Mouse (Mus musculus) left cerebral cortex, adult 2 months (tissue): Measurements from ENCODE around the gene Zfp646. TPM values are rescaled to one million over a fixed set of nuclear protein-coding genes. Genes with fewer than 3 reads are reported as not detected.

Experiments used
- DNase-seq, 2 experiments: peaks; one replicate each; pipeline ENCODE4 v3.0.0; 2021 to 2022; ENCODE audit warnings: low spot score in 2 of 2, mixed read lengths in 1 of 2; ENCODE audit errors: extremely low spot score in 1 of 2
- H3K27ac ChIP-seq: fragments of 200-600 bp; 2 replicates; pipeline ENCODE4 v1.8.1; 2022
- H3K4me3 ChIP-seq: fragments of 200-600 bp; 2 replicates; pipeline ENCODE4 v1.8.1; 2022
- CTCF ChIP-seq: fragments of 200-600 bp; IDR thresholded peaks from 2 replicates; pipeline ENCODE4 v1.8.1; 2022; ENCODE audit warnings: antibody characterized with exemption, mild to moderate bottlenecking, moderate library complexity
- intact Hi-C: fragments of 180-260 bp; cut with DNase I; formaldehyde crosslinking; loops from one replicate; pipeline ENCODE4 v1.15.1; 2025
- total RNA-seq, 2 experiments: library from RNA; stranded (reverse); gene quantifications; 2 replicates each; pipeline ENCODE4 v1.2.3; 2021

Gene Zfp646
- total RNA-seq, 2 experiments from 2014 or later: 34.2 to 34.6 TPM

DNA sequence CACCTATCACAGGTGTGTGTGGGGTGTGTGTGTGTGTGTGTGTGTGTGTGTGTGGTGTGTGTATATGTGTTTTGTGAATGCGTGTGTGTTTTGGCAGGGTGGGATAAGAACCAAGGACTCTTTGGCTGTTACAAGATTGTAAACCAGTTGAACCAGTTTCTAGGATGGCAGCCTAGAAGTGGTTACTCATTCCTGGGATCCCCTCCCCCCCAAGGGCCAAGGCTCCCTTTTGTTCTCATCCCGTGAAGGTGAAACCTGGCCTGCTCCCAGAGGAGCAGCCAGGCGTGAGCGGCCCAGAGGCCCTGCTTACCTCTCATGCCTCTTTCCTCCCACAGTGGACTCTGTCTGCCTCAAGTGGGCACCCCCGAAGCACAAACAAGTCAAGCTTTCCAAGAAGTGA is 49.2 kb downstream of the Zfp646 start:
- DNase-seq: no peak
- Histone ChIP-seq H3K27ac (no peak overlapping the region), H3K4me3 (no peak overlapping the region)
- TF ChIP-seq CTCF: no peak
- intact Hi-C loops: no loop called here

- Histone ChIP-seq H3K4me3 (no peak overlapping the region), H3K27ac (no peak overlapping the region)
- no peak for DNase-seq
- TF ChIP-seq CTCF: no peak
- intact Hi-C loops: no loop called here
Observed at GRCm38 (mm10) chr7:127926066-127926465, 50.0 kb downstream of the Zfp646 start.

GRCm38 (mm10) chr7:127926846-127927245 is 50.8 kb downstream of the Zfp646 start:
- H3K4me3 ChIP-seq: no peak overlapping the region
- intact Hi-C loops: no loop called here
- no peak overlapping the region for H3K27ac ChIP-seq
- no peak for DNase-seq
- TF ChIP-seq CTCF: no peak

- Histone ChIP-seq H3K27ac (no peak overlapping the region), H3K4me3 (no peak overlapping the region)
- TF ChIP-seq CTCF: no peak
- DNase-seq: no peak
- intact Hi-C loops: no loop called here
Observed at GRCm38 (mm10) chr7:127927726-127928125, 51.7 kb downstream of the Zfp646 start.

GRCm38 (mm10) chr7:127928596-127928995 is 52.6 kb downstream of the Zfp646 start:
- H3K4me3 ChIP-seq: no peak overlapping the region
- intact Hi-C loops: no loop called here
- no peak; the same call in 1 of the 2 replicates for TF ChIP-seq CTCF
- no peak overlapping the region for H3K27ac ChIP-seq
- DNase-seq: no peak

GRCm38 (mm10) chr7:127929923-127930322 is 53.9 kb downstream of the Zfp646 start, which contains the start of gene Prss8:
TSS of gene Prss8 (minus strand) at chr7:127930104.
- no peak within 1 kb of the TSS for H3K27ac ChIP-seq
- H3K4me3 ChIP-seq: no peak within 1 kb of the TSS
- no peak for TF ChIP-seq CTCF
- no peak for DNase-seq
- intact Hi-C loops: no loop called here

DNA sequence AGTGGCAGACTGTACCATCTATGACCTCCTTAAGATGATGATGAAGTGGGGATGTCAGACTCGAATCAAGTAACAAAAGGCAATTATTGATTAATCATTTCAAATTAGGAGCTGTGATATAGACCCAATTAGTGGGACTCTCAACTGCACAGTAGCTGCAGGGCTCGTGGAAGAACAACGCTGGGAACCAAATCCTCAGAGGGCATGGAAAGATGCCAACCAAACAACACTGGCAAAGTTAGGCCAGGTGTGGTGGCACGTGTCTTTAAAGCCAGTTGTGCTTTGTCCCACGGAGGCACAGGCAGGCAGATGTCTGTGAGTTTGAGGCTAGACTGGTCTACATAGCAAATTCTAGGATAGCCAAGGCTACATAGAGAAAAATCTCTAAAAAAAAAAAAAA is 54.6 kb downstream of the Zfp646 start:
- TF ChIP-seq CTCF: no peak
- Histone ChIP-seq H3K27ac (no peak overlapping the region), H3K4me3 (no peak overlapping the region)
- intact Hi-C loops: no loop called here
- DNase-seq: no peak

GRCm38 (mm10) chr7:127931351-127932135 is 55.5 kb downstream of the Zfp646 start:
- intact Hi-C loops: no loop called here
- no peak for DNase-seq
- Histone ChIP-seq H3K27ac (no peak overlapping the region), H3K4me3 (no peak overlapping the region)
- no peak for TF ChIP-seq CTCF

DNA sequence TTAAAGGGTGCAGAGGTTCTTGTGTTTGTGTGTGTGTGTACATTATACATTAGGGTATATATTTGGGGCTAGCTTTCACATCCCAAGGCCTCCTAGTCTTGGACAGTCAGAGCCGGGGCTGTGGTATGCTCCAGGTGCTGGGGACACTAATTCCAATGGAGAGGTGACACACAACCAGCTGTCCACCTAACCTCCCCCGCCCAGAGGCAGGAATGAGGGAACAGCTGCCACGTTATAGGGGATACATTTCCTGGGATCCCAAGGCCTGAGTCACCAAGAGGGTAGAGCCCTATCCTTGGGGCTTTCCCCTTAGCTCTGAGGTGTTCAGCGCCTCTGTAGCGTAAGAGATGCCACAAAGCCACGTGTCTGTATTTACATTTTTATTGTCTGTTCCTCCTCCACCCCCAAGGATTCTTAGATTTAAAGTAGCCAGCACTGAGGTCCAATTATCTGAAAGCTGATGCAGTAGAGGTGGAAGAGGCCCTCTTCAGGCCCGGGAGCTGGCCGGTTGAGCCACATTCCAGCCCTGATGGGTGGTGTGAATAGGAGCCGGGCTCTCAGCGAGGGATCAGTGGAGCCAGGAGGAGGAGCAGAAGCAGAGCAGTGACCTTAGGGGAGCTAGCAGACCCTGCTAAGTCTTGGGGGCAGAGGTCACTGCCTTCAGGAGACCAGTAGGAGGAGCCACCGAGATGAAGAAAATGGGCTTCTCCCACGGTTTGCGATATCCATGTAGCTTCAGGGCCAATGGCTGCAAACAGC is 56.4 kb downstream of the Zfp646 start:
- intact Hi-C loops: no loop called here
- Histone ChIP-seq H3K4me3 (no peak overlapping the region), H3K27ac (no peak overlapping the region)
- no peak for TF ChIP-seq CTCF
- no peak for DNase-seq

DNA sequence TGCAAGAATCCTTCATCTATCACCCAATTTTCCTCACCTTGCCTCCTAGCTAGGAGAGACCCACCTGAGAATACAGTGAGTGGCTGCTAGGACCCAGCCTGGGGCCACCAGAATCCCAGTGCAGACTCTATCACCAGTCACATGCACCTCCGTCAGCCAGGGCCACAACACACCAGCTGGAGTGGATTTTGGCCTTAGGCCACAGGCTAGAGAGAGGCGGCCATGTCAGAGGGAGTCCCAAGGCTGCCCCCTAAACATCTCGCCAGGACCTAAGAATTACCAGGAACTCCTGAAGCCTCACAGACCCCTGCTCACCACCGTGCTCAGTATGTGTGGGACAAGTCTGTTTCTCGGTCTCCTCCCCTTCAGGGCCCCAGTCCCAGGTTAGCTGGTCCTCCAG is 58.1 kb downstream of the Zfp646 start:
- intact Hi-C loops: loop anchor here (2.0 kb wide), 1 partner anchor 21 kb away; the partner anchor contains the start of gene Kat8
- DNase-seq: no peak
- TF ChIP-seq CTCF: no peak
- no peak overlapping the region for H3K27ac ChIP-seq
- no peak overlapping the region for H3K4me3 ChIP-seq

DNA sequence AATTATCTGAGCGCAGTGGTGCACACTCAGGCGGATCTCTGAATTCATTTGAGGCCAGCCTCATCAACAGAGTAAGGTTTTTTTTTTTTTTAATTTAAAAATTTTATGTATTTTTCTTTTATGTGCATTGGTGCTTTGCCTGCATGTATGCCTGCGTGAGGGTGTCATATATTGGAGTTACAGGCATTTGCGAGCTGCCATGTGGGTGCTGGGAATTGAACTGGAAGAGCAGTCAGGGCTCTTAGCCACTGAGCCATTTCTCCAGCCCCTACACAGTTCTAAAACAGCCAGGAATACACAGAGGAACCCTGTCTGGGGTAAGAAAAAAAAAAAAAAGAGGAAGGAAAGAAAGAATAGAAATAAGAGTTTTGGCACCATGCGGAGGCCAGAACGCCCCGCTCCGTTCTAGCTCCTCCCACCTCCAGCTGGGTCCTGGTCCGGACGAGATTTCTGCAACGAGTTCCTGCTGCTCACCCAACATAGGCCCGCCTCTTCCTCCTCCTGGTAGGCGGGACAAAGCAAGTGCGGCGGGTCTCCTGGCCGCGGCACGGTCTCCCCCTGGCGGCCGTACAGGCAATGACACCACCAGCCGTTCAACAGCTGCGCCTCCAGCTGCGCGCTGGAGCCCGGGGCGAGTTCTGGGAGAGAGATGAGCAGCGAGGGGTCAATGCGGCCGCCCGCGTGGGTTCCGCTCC is 59.2 kb downstream of the Zfp646 start:
- intact Hi-C loops: loop anchor here (1.0 to 2.0 kb wide), 2 partner anchors 22 to 32 kb away; partner anchors contain the start of genes Fus and Kat8
- peak; percentile 99 for TF ChIP-seq CTCF
- DNase-seq: peak; percentile 95
- peak overlapping the region; percentile 94 for H3K4me3 ChIP-seq
- H3K27ac ChIP-seq: peak overlapping the region; percentile 94

Other genes with a start within 250 kb of the Zfp646 start
- gene Bcl7c, start 167.3 kb upstream of the Zfp646 start, total RNA-seq: 10 to 100 TPM; 32.7 to 39.9 TPM
- 1 to 10 TPM; 2.8 to 3.8 TPM for gene Ctf1, start 163.5 kb upstream of the Zfp646 start, total RNA-seq
- gene Ctf2, start 144.1 kb upstream of the Zfp646 start, total RNA-seq: not detected
- gene Fbxl19, start 131.7 kb upstream of the Zfp646 start, total RNA-seq: 10 to 100 TPM; 72.4 to 81.5 TPM
- 10 to 100 TPM; 19.8 to 21.8 TPM for gene Orai3, start 106.4 kb upstream of the Zfp646 start, total RNA-seq
- 10 to 100 TPM; 48.8 to 55.2 TPM for gene Setd1a, start 99.6 kb upstream of the Zfp646 start, total RNA-seq
- gene Gm49388, start 90.6 kb upstream of the Zfp646 start, total RNA-seq: 1 to 10 TPM; 4.2 to 4.3 TPM
- 1 to 10 TPM; 4.2 to 4.5 TPM for gene Hsd3b7, start 75.6 kb upstream of the Zfp646 start, total RNA-seq
- gene Stx4a, start 51.9 kb upstream of the Zfp646 start, total RNA-seq: 10 to 100 TPM; 85.7 to 98.9 TPM
- gene Stx1b, start 51.7 kb upstream of the Zfp646 start, total RNA-seq: 100 to 1,000 TPM; 449 to 456 TPM
- gene Zfp668, start 607 bp downstream of the Zfp646 start, total RNA-seq: 10 to 100 TPM; 23.3 to 24.1 TPM
- gene Prss53, start 14.7 kb downstream of the Zfp646 start, total RNA-seq: 1 to 10 TPM; 2.1 to 2.8 TPM
- gene Gm21974, start 19.2 kb downstream of the Zfp646 start, total RNA-seq: not detected
- gene Vkorc1, start 19.4 kb downstream of the Zfp646 start, total RNA-seq: 10 to 100 TPM; 22.0 to 23.4 TPM
- gene Bckdk, start 27.9 kb downstream of the Zfp646 start, total RNA-seq: 10 to 100 TPM; 38.5 to 39.9 TPM
- 10 to 100 TPM; 34.7 to 35.4 TPM for gene Kat8, start 36.3 kb downstream of the Zfp646 start, total RNA-seq
- gene Prss8, start 53.9 kb downstream of the Zfp646 start, total RNA-seq: under 1 TPM; 0.26 to 0.38 TPM
- 1 to 10 TPM; 8.5 to 9.8 TPM for gene Prss36, start 70.5 kb downstream of the Zfp646 start, total RNA-seq
- 100 to 1,000 TPM; 299 to 305 TPM for gene Fus, start 91.2 kb downstream of the Zfp646 start, total RNA-seq
- gene Pycard, start 117.6 kb downstream of the Zfp646 start, total RNA-seq: 1 to 10 TPM; 1.5 to 3.7 TPM
- 1 to 10 TPM; 1.0 to 1.1 TPM for gene Trim72, start 127.7 kb downstream of the Zfp646 start, total RNA-seq
- gene Itgam, start 186.4 kb downstream of the Zfp646 start, total RNA-seq: 10 to 100 TPM in 1 of 2 experiments, 1 to 10 TPM in 1; 9.2 to 10.9 TPM
- gene Gm49368, start 186.5 kb downstream of the Zfp646 start, total RNA-seq: not detected